Comparison of ENCODE assay signal across 18 mouse cellular contexts in genomic region chr2:130653303-130653702, GRCm38 (mm10).
"Had no signal": no experiment of that assay in that cellular context is flagged by ENCODE, and none has a peak within 500 bp of the region (broad histone marks: within the 10 kb centered on the region; RNA-seq: fewer than 3 reads in every experiment).

No protein-coding gene starts in this region.

- H3K27me3 ChIP-seq: limb, embryonic 13.5 days; midbrain, embryonic 12.5 days; midbrain, embryonic 15.5 days; neural tube, embryonic 12.5 days; neural tube, embryonic 15.5 days had no signal

- ATAC-seq: inflammation-experienced regulatory T-cells, adult 6 months; intestine, embryonic 16.5 days; midbrain, embryonic 15.5 days had no signal

- H3K9ac ChIP-seq: limb, embryonic 13.5 days; midbrain, embryonic 12.5 days; midbrain, embryonic 15.5 days; neural tube, embryonic 12.5 days; neural tube, embryonic 15.5 days had no signal

- H3K27ac ChIP-seq: limb, embryonic 10.5 days; limb, embryonic 13.5 days; midbrain, embryonic 12.5 days; midbrain, embryonic 15.5 days; neural tube, embryonic 12.5 days; neural tube, embryonic 15.5 days had no signal

- H3K4me3 ChIP-seq: limb, embryonic 10.5 days; limb, embryonic 13.5 days; midbrain, embryonic 12.5 days; midbrain, embryonic 15.5 days; neural tube, embryonic 12.5 days; neural tube, embryonic 15.5 days had no signal

- DNase-seq: kidney, adult 18-20 months; kidney, adult 9 months; kidney, postnatal 14 days; kidney, postnatal 4 days; layer of hippocampus, adult 9-11 months; layer of hippocampus, postnatal 36 days; lung, adult 2 months; lung, postnatal 14 days; lung, postnatal 4 days; thymus, postnatal 25 days had no signal

- H3K4me1 ChIP-seq: limb, embryonic 10.5 days; limb, embryonic 13.5 days; midbrain, embryonic 12.5 days; midbrain, embryonic 15.5 days; neural tube, embryonic 12.5 days; neural tube, embryonic 15.5 days had no signal

- H3K9me3 ChIP-seq: limb, embryonic 10.5 days; limb, embryonic 13.5 days; midbrain, embryonic 12.5 days; midbrain, embryonic 15.5 days; neural tube, embryonic 12.5 days; neural tube, embryonic 15.5 days had no signal

- H3K4me2 ChIP-seq: limb, embryonic 13.5 days; midbrain, embryonic 12.5 days; midbrain, embryonic 15.5 days; neural tube, embryonic 12.5 days; neural tube, embryonic 15.5 days had no signal
